Mouse (Mus musculus): Measurements from ENCODE around the gene Wnk4. TPM values are rescaled to one million over a fixed set of nuclear protein-coding genes. Genes with fewer than 3 reads are reported as not detected.

Gene Wnk4
- polyA plus RNA-seq, 1 experiment from 2014 or later = 9.5 TPM

GRCm38 (mm10) chr11:101247521-101248030 is 12.8 kb upstream of the Wnk4 start:
- 82% methylated on average over 6 of the region's 6 CpGs for WGBS
- Histone ChIP-seq H3K27me3 (peaks cover 34% of the 10 kb centered on the region), H3K9ac (no peak overlapping the region), H3K4me1 (replicated peaks) (peaks cover 18% of the 10 kb centered on the region), H3K27ac (replicated peaks) (no peak overlapping the region), H3K4me3 (peak overlapping the region; percentile 67), H3K36me3 (no peaks in the 10 kb centered on the region), H3K4me2 (peak overlapping the region; percentile 99), H3K9me3 (no peaks in the 10 kb centered on the region)
- ATAC-seq (ENCODE audit: low FRiP score, low read depth) = no peak

- ATAC-seq (ENCODE audit: low FRiP score, low read depth) = no peak
- 34% methylated on average over 14 of the region's 14 CpGs for WGBS
- H3K27me3 ChIP-seq = peaks cover 34% of the 10 kb centered on the region
- no peak overlapping the region for H3K9ac ChIP-seq
- H3K36me3 ChIP-seq = no peaks in the 10 kb centered on the region
- no peaks in the 10 kb centered on the region for H3K9me3 ChIP-seq
- peaks cover 25% of the 10 kb centered on the region for H3K4me1 ChIP-seq (replicated peaks)
- H3K4me3 ChIP-seq = no peak overlapping the region
- H3K27ac ChIP-seq (replicated peaks) = no peak overlapping the region
- no peak overlapping the region for H3K4me2 ChIP-seq
Observed at GRCm38 (mm10) chr11:101248258-101248994, 11.9 kb upstream of the Wnk4 start.

- Histone ChIP-seq H3K4me3 (no peak overlapping the region), H3K27me3 (peaks cover 14% of the 10 kb centered on the region), H3K9ac (no peak overlapping the region), H3K27ac (replicated peaks) (no peak overlapping the region), H3K36me3 (no peaks in the 10 kb centered on the region), H3K4me2 (no peak overlapping the region), H3K9me3 (no peaks in the 10 kb centered on the region), H3K4me1 (replicated peaks) (peaks cover 27% of the 10 kb centered on the region)
- no peak for ATAC-seq (ENCODE audit: low FRiP score, low read depth)
- WGBS = 75% methylated on average over 2 of the region's 2 CpGs
Observed at GRCm38 (mm10) chr11:101251031-101251430, 9.3 kb upstream of the Wnk4 start.

GRCm38 (mm10) chr11:101252941-101253340 is 7.4 kb upstream of the Wnk4 start:
- Histone ChIP-seq H3K4me1 (replicated peaks) (peaks cover 20% of the 10 kb centered on the region), H3K27ac (replicated peaks) (peak overlapping the region; percentile 89), H3K27me3 (0 out of 2 replicates have a peak, but pooled peaks cover 4% of the 10 kb centered on the region), H3K36me3 (0 out of 2 replicates have a peak, but pooled peaks cover 5% of the 10 kb centered on the region), H3K4me2 (peak overlapping the region; percentile 90), H3K9ac (peak overlapping the region; percentile 88), H3K9me3 (no peaks in the 10 kb centered on the region), H3K4me3 (peak overlapping the region; percentile 89)
- WGBS = 10% methylated on average over 7 of the region's 7 CpGs
- no peak for ATAC-seq (ENCODE audit: low FRiP score, low read depth)

GRCm38 (mm10) chr11:101253613-101254389 is 6.6 kb upstream of the Wnk4 start, which contains the start of gene Vps25:
Vps25 (plus strand) TSS chr11:101253707.
- Histone ChIP-seq H3K4me2 (peak within 1 kb of the TSS; percentile 90), H3K36me3 (0 out of 2 replicates have a peak, but pooled peaks cover 5% of the 10 kb centered on the region), H3K27me3 (no peaks in the 10 kb centered on the region), H3K9ac (peak within 1 kb of the TSS; percentile 88), H3K27ac (replicated peaks) (peak within 1 kb of the TSS; percentile 89), H3K4me3 (peak within 1 kb of the TSS; percentile 89), H3K9me3 (no peaks in the 10 kb centered on the region), H3K4me1 (replicated peaks) (peaks cover 20% of the 10 kb centered on the region)
- peak; percentile 90 for ATAC-seq (ENCODE audit: low FRiP score, low read depth)
- WGBS = under 1% methylated on average over 40 of the region's 40 CpGs

- Histone ChIP-seq H3K4me3 (no peak overlapping the region), H3K9ac (no peak overlapping the region), H3K27me3 (peaks cover 9% of the 10 kb centered on the region), H3K27ac (replicated peaks) (no peak overlapping the region), H3K4me1 (replicated peaks) (peaks cover 36% of the 10 kb centered on the region), H3K4me2 (no peak overlapping the region), H3K9me3 (no peaks in the 10 kb centered on the region), H3K36me3 (0 out of 2 replicates have a peak, but pooled peaks cover 5% of the 10 kb centered on the region)
- no peak for ATAC-seq (ENCODE audit: low FRiP score, low read depth)
- 89% methylated on average over 13 of the region's 13 CpGs for WGBS
Observed at GRCm38 (mm10) chr11:101255826-101256775, 4.3 kb upstream of the Wnk4 start.

GRCm38 (mm10) chr11:101259261-101259712 is 1.1 kb upstream of the Wnk4 start:
- no peak overlapping the region for H3K4me2 ChIP-seq
- H3K36me3 ChIP-seq = 0 out of 2 replicates have a peak, but pooled peaks cover 5% of the 10 kb centered on the region
- no peak overlapping the region for H3K27ac ChIP-seq (replicated peaks)
- no peak overlapping the region for H3K9ac ChIP-seq
- ATAC-seq (ENCODE audit: low FRiP score, low read depth) = no peak
- H3K4me1 ChIP-seq (replicated peaks) = peaks cover 36% of the 10 kb centered on the region
- H3K27me3 ChIP-seq = peaks cover 37% of the 10 kb centered on the region
- 47% methylated on average over 6 of the region's 6 CpGs for WGBS
- H3K9me3 ChIP-seq = no peaks in the 10 kb centered on the region
- no peak overlapping the region for H3K4me3 ChIP-seq

GRCm38 (mm10) chr11:101260826-101261380 is 536 bp downstream of the Wnk4 start:
- Histone ChIP-seq H3K9me3 (no peaks in the 10 kb centered on the region), H3K4me2 (peak overlapping the region; percentile 99), H3K4me1 (replicated peaks) (peaks cover 38% of the 10 kb centered on the region), H3K9ac (peak overlapping the region; percentile 60), H3K4me3 (peak overlapping the region; percentile 48), H3K36me3 (0 out of 2 replicates have a peak, but pooled peaks cover 5% of the 10 kb centered on the region), H3K27me3 (peaks cover 51% of the 10 kb centered on the region), H3K27ac (replicated peaks) (no peak overlapping the region)
- ATAC-seq (ENCODE audit: low FRiP score, low read depth) = no peak; the same call in 1 of the 2 replicates
- WGBS = 2% methylated on average over 30 of the region's 30 CpGs

GRCm38 (mm10) chr11:101262272-101262967 is 2.1 kb downstream of the Wnk4 start:
- Histone ChIP-seq H3K27me3 (peaks cover 56% of the 10 kb centered on the region), H3K27ac (replicated peaks) (no peak overlapping the region), H3K36me3 (0 out of 2 replicates have a peak, but pooled peaks cover 2% of the 10 kb centered on the region), H3K4me1 (replicated peaks) (peaks cover 38% of the 10 kb centered on the region), H3K9me3 (no peaks in the 10 kb centered on the region), H3K9ac (no peak overlapping the region), H3K4me2 (peak overlapping the region; percentile 24), H3K4me3 (peak overlapping the region; percentile 14)
- WGBS = 1% methylated on average over 24 of the region's 24 CpGs
- ATAC-seq (ENCODE audit: low FRiP score, low read depth) = no peak

GRCm38 (mm10) chr11:101263138-101263988 is 3.0 kb downstream of the Wnk4 start:
- Histone ChIP-seq H3K9me3 (no peaks in the 10 kb centered on the region), H3K9ac (no peak overlapping the region), H3K4me2 (no peak overlapping the region), H3K36me3 (no peaks in the 10 kb centered on the region), H3K27ac (replicated peaks) (no peak overlapping the region), H3K4me3 (no peak overlapping the region), H3K27me3 (peaks cover 56% of the 10 kb centered on the region), H3K4me1 (replicated peaks) (peaks cover 38% of the 10 kb centered on the region)
- WGBS = 3% methylated on average over 32 of the region's 32 CpGs
- ATAC-seq (ENCODE audit: low FRiP score, low read depth) = no peak
